Mouse (Mus musculus) liver, adult 2 months (tissue): ENCODE measurements at regions not wholly inside any gene's neighbourhood (a gene's known extent, or its start where the extent isn't known, plus 50 kb on each side); places are given as distances from the start of the nearest gene placed in this dataset.

Experiments
- CTCF ChIP-seq: fragments of 200-500 bp; IDR thresholded peaks from 2 replicates; pipeline ENCODE4 v1.5.1; 2011; ENCODE audit warnings: low read depth, low read length, control low read depth
- POLR2A ChIP-seq: fragments of 200-500 bp; IDR thresholded peaks from 2 replicates; pipeline ENCODE4 v1.6.1; 2011; ENCODE audit warnings: low read length, control low read depth; ENCODE audit not compliant: insufficient read depth; ENCODE audit errors: extremely low read depth

- TF ChIP-seq POLR2A (no peak), CTCF (no peak)
Measured at GRCm38 (mm10) chr13:84064291-84064940, 157.7 kb upstream of the Tmem161b start.
